Mouse (Mus musculus): ENCODE results near the gene Slc39a9. TPM values are rescaled to one million over a fixed set of nuclear protein-coding genes. Genes with fewer than 3 reads are reported as not detected.
A peak's percentile ranks its signal among the peaks of the same experiment; 100 is the strongest.

Gene Slc39a9
- polyA plus RNA-seq, 1 experiment from 2014 or later = 35.4 TPM

GRCm38 (mm10) chr12:80644506-80644868, 804 bp downstream of the Slc39a9 start:
- H3K27ac ChIP-seq (ENCODE audit: low read depth, low read length) = peak overlapping the region; percentile 89
- ATAC-seq = no peak
- H3K4me1 ChIP-seq (replicated peaks; ENCODE audit: control insufficient read depth, insufficient read depth, low read length) = no peaks in the 10 kb centered on the region
- H3K27me3 ChIP-seq (replicated peaks; ENCODE audit: control insufficient read depth, insufficient read depth, low read length) = no peaks in the 10 kb centered on the region
- TF ChIP-seq CTCF (IDR thresholded peaks at IDR 0.05; ENCODE audit: low read depth) = peak; percentile 17; the same call in 1 of the 2 replicates
- 2% methylated on average over 18 of the region's 18 CpGs for WGBS
- H3K9me3 ChIP-seq (ENCODE audit: control insufficient read depth) = no peaks in the 10 kb centered on the region
- peaks cover 20% of the 10 kb centered on the region for H3K36me3 ChIP-seq (ENCODE audit: control insufficient read depth, insufficient read depth)
- peak overlapping the region; percentile 87 for H3K9ac ChIP-seq (ENCODE audit: low read depth, low read length)
- peak overlapping the region; percentile 96 for H3K4me2 ChIP-seq (replicated peaks; ENCODE audit: low read depth)
- H3K4me3 ChIP-seq (ENCODE audit: low read depth, low read length) = peak overlapping the region; percentile 76

GRCm38 (mm10) chr12:80646377-80646776, 2.7 kb downstream of the Slc39a9 start:
- Histone ChIP-seq H3K4me1 (replicated peaks; ENCODE audit: control insufficient read depth, insufficient read depth, low read length) (no peaks in the 10 kb centered on the region), H3K4me2 (replicated peaks; ENCODE audit: low read depth) (peak overlapping the region; percentile 96; the same call in 1 of the 2 replicates), H3K27me3 (replicated peaks; ENCODE audit: control insufficient read depth, insufficient read depth, low read length) (no peaks in the 10 kb centered on the region), H3K9me3 (ENCODE audit: control insufficient read depth) (no peaks in the 10 kb centered on the region), H3K9ac (ENCODE audit: low read depth, low read length) (0 out of 2 replicates have a peak overlapping the region, but pooled peaks have one; percentile 87), H3K27ac (ENCODE audit: low read depth, low read length) (peak overlapping the region; percentile 89), H3K4me3 (ENCODE audit: low read depth, low read length) (peak overlapping the region; percentile 76; the same call in 1 of the 2 replicates), H3K36me3 (ENCODE audit: control insufficient read depth, insufficient read depth) (0 out of 2 replicates have a peak, but pooled peaks cover 4% of the 10 kb centered on the region)
- peak; percentile 62 for ATAC-seq
- 49% methylated on average over 3 of the region's 3 CpGs for WGBS
- no peak for TF ChIP-seq CTCF (IDR thresholded peaks at IDR 0.05; ENCODE audit: low read depth)

- no peak overlapping the region for H3K9ac ChIP-seq (ENCODE audit: low read depth, low read length)
- 0 out of 2 replicates have a peak, but pooled peaks cover 4% of the 10 kb centered on the region for H3K4me1 ChIP-seq (replicated peaks; ENCODE audit: control insufficient read depth, insufficient read depth, low read length)
- no peak for TF ChIP-seq CTCF (IDR thresholded peaks at IDR 0.05; ENCODE audit: low read depth)
- no peak overlapping the region for H3K4me3 ChIP-seq (ENCODE audit: low read depth, low read length)
- H3K36me3 ChIP-seq (ENCODE audit: control insufficient read depth, insufficient read depth) = no peaks in the 10 kb centered on the region; the same call in 1 of the 2 replicates
- WGBS = 36% methylated on average over 7 of the region's 7 CpGs
- peak overlapping the region; percentile 37 for H3K4me2 ChIP-seq (replicated peaks; ENCODE audit: low read depth)
- H3K9me3 ChIP-seq (ENCODE audit: control insufficient read depth) = no peaks in the 10 kb centered on the region
- H3K27me3 ChIP-seq (replicated peaks; ENCODE audit: control insufficient read depth, insufficient read depth, low read length) = no peaks in the 10 kb centered on the region
- peak overlapping the region; percentile 36; the same call in 1 of the 2 replicates for H3K27ac ChIP-seq (ENCODE audit: low read depth, low read length)
- ATAC-seq = peak; percentile 40
These were observed 10.4 kb downstream of the Slc39a9 start for GRCm38 (mm10) chr12:80653951-80654658.

GRCm38 (mm10) chr12:80654659-80655025, 11.0 kb downstream of the Slc39a9 start:
- 44% methylated on average over 3 of the region's 3 CpGs for WGBS
- H3K9me3 ChIP-seq (ENCODE audit: control insufficient read depth) = no peaks in the 10 kb centered on the region
- no peak for TF ChIP-seq CTCF (IDR thresholded peaks at IDR 0.05; ENCODE audit: low read depth)
- H3K4me3 ChIP-seq (ENCODE audit: low read depth, low read length) = no peak overlapping the region
- peak overlapping the region; percentile 36 for H3K27ac ChIP-seq (ENCODE audit: low read depth, low read length)
- 0 out of 2 replicates have a peak, but pooled peaks cover 4% of the 10 kb centered on the region for H3K4me1 ChIP-seq (replicated peaks; ENCODE audit: control insufficient read depth, insufficient read depth, low read length)
- no peaks in the 10 kb centered on the region for H3K27me3 ChIP-seq (replicated peaks; ENCODE audit: control insufficient read depth, insufficient read depth, low read length)
- 0 out of 2 replicates have a peak, but pooled peaks have one; percentile 34 for ATAC-seq
- no peak overlapping the region for H3K9ac ChIP-seq (ENCODE audit: low read depth, low read length)
- no peaks in the 10 kb centered on the region; the same call in 1 of the 2 replicates for H3K36me3 ChIP-seq (ENCODE audit: control insufficient read depth, insufficient read depth)
- H3K4me2 ChIP-seq (replicated peaks; ENCODE audit: low read depth) = 0 out of 2 replicates have a peak overlapping the region, but pooled peaks have one; percentile 14

- Histone ChIP-seq H3K27me3 (replicated peaks; ENCODE audit: control insufficient read depth, insufficient read depth, low read length) (no peaks in the 10 kb centered on the region), H3K36me3 (ENCODE audit: control insufficient read depth, insufficient read depth) (peaks cover 9% of the 10 kb centered on the region; the same call in 1 of the 2 replicates), H3K9me3 (ENCODE audit: control insufficient read depth) (no peaks in the 10 kb centered on the region), H3K4me3 (ENCODE audit: low read depth, low read length) (no peak overlapping the region), H3K9ac (ENCODE audit: low read depth, low read length) (no peak overlapping the region), H3K4me1 (replicated peaks; ENCODE audit: control insufficient read depth, insufficient read depth, low read length) (0 out of 2 replicates have a peak, but pooled peaks cover 4% of the 10 kb centered on the region), H3K27ac (ENCODE audit: low read depth, low read length) (no peak overlapping the region), H3K4me2 (replicated peaks; ENCODE audit: low read depth) (no peak overlapping the region)
- 54% methylated on average over 6 of the region's 6 CpGs for WGBS
- TF ChIP-seq CTCF (IDR thresholded peaks at IDR 0.05; ENCODE audit: low read depth) = no peak
- ATAC-seq = no peak
These were observed 15.0 kb downstream of the Slc39a9 start for GRCm38 (mm10) chr12:80658661-80659060.

GRCm38 (mm10) chr12:80662322-80662721, 18.6 kb downstream of the Slc39a9 start:
- Histone ChIP-seq H3K9ac (ENCODE audit: low read depth, low read length) (no peak overlapping the region), H3K4me3 (ENCODE audit: low read depth, low read length) (no peak overlapping the region), H3K27me3 (replicated peaks; ENCODE audit: control insufficient read depth, insufficient read depth, low read length) (no peaks in the 10 kb centered on the region), H3K4me2 (replicated peaks; ENCODE audit: low read depth) (no peak overlapping the region), H3K27ac (ENCODE audit: low read depth, low read length) (no peak overlapping the region), H3K4me1 (replicated peaks; ENCODE audit: control insufficient read depth, insufficient read depth, low read length) (no peaks in the 10 kb centered on the region), H3K9me3 (ENCODE audit: control insufficient read depth) (no peaks in the 10 kb centered on the region), H3K36me3 (ENCODE audit: control insufficient read depth, insufficient read depth) (peaks cover 24% of the 10 kb centered on the region)
- 83% methylated on average over 10 of the region's 10 CpGs for WGBS
- ATAC-seq = no peak
- TF ChIP-seq CTCF (IDR thresholded peaks at IDR 0.05; ENCODE audit: low read depth) = no peak
